Mouse (Mus musculus) mature B cell (primary cell): ENCODE results near the gene Rbms2.
"Not testable (repeated sequence)": the region's sequence is repeated elsewhere in the genome, so short reads cannot be mapped to it uniquely, and the experiment has no call there.

Experiments used
- in situ Hi-C: fragments of 300-500 bp; cut with MboI; formaldehyde crosslinking; loops from 2 replicates; pipeline ENCODE4 v1.14.3; 2019

Gene Rbms2

GRCm38 (mm10) chr10:128179989-128180388, at the start of gene Rbms2:
Gene Rbms2, minus strand, starts transcription at chr10:128180297.
- in situ Hi-C loops: no loop called here

GRCm38 (mm10) chr10:128228009-128228408, 47.9 kb upstream of the Rbms2 start:
- in situ Hi-C loops: no loop called here

GRCm38 (mm10) chr10:128227592-128227991, 47.5 kb upstream of the Rbms2 start:
- in situ Hi-C loops: no loop called here

- in situ Hi-C loops: no loop called here
Observed at GRCm38 (mm10) chr10:128225538-128225937, 45.4 kb upstream of the Rbms2 start, which contains the start of gene Mip. Gene Mip, plus strand, starts transcription at chr10:128225838.

- in situ Hi-C loops: no loop called here
Observed at GRCm38 (mm10) chr10:128225064-128225463, 45.0 kb upstream of the Rbms2 start.

GRCm38 (mm10) chr10:128221533-128222286, 41.6 kb upstream of the Rbms2 start:
- in situ Hi-C loops: no loop called here

GRCm38 (mm10) chr10:128218387-128219117, 38.5 kb upstream of the Rbms2 start:
- in situ Hi-C loops: no loop called here

- in situ Hi-C loops: no loop called here
Observed at GRCm38 (mm10) chr10:128214981-128215380, 34.9 kb upstream of the Rbms2 start.

- in situ Hi-C loops: not testable (repeated sequence)
Observed at GRCm38 (mm10) chr10:128214112-128214511, 34.0 kb upstream of the Rbms2 start.

- in situ Hi-C loops: no loop called here
Observed at GRCm38 (mm10) chr10:128212871-128213323, 32.8 kb upstream of the Rbms2 start.

- in situ Hi-C loops: no loop called here
Observed at GRCm38 (mm10) chr10:128212148-128212547, 32.1 kb upstream of the Rbms2 start.

- in situ Hi-C loops: no loop called here
Observed at GRCm38 (mm10) chr10:128211390-128212108, 31.5 kb upstream of the Rbms2 start, which contains the start of gene Spryd4. Gene Spryd4, minus strand, starts transcription at chr10:128211807.

- in situ Hi-C loops: no loop called here
Observed at GRCm38 (mm10) chr10:128210954-128211353, 30.9 kb upstream of the Rbms2 start.

GRCm38 (mm10) chr10:128210131-128210530, 30.0 kb upstream of the Rbms2 start:
- in situ Hi-C loops: no loop called here

GRCm38 (mm10) chr10:128209311-128210009, 29.4 kb upstream of the Rbms2 start:
- in situ Hi-C loops: no loop called here

- in situ Hi-C loops: no loop called here
Observed at GRCm38 (mm10) chr10:128208326-128208725, 28.2 kb upstream of the Rbms2 start.

GRCm38 (mm10) chr10:128204941-128205340, 24.8 kb upstream of the Rbms2 start:
- in situ Hi-C loops: no loop called here

- in situ Hi-C loops: no loop called here
Observed at GRCm38 (mm10) chr10:128201856-128202255, 21.8 kb upstream of the Rbms2 start.

GRCm38 (mm10) chr10:128194551-128195461, 14.7 kb upstream of the Rbms2 start:
- in situ Hi-C loops: no loop called here

GRCm38 (mm10) chr10:128194024-128194550, 14.0 kb upstream of the Rbms2 start, which contains the start of gene Gls2:
Gene Gls2, plus strand, starts transcription at chr10:128194457.
- in situ Hi-C loops: no loop called here
